Comparison of ENCODE assay signal across 25 mouse cellular contexts in genomic region chr2:157313718-157314117, GRCm38 (mm10). TPM values are rescaled to one million over a fixed set of nuclear protein-coding genes. Genes with fewer than 3 reads are reported as not detected.
A peak's percentile ranks its signal among the peaks of the same experiment; 100 is the strongest.
DNase-seq lines count a peak whose midpoint lies in the region; ATAC-seq and TF ChIP-seq lines count a peak whose summit lies in the region.
"Had no signal": no experiment of that assay in that cellular context is flagged by ENCODE, and none has a peak within 500 bp of the region (broad histone marks: within the 10 kb centered on the region; RNA-seq: fewer than 3 reads in every experiment).

No protein-coding gene starts in this region.

- TF ChIP-seq CTCF in hindbrain, postnatal 0 days (IDR thresholded peaks at IDR 0.05; ENCODE audit: low read depth) = no peak

- no peak for DNase-seq in forebrain, embryonic 10.5 days (ENCODE audit: extremely low spot score, low spot score)
- DNase-seq in forebrain, embryonic 11.5 days (ENCODE audit: low spot score) = no peak
- no peak for DNase-seq in midbrain, embryonic 10.5 days (ENCODE audit: low spot score)
- peak; percentile 49 for DNase-seq in hindbrain, postnatal 0 days (ENCODE audit: low spot score)
- DNase-seq in kidney, postnatal 10 days = no peak
- DNase-seq: cerebellum, adult 11 months; gastrocnemius, postnatal 10 days; heart, adult 18-20 months; heart, postnatal 4 days; spleen, adult 18-20 months had no signal

- ATAC-seq in forebrain, embryonic 11.5 days (replicated peaks; ENCODE audit: low FRiP score) = no peak
- ATAC-seq in midbrain, embryonic 12.5 days (ENCODE audit: low FRiP score, low read depth) = no peak
- ATAC-seq in hindbrain, postnatal 0 days = 0 out of 2 replicates have a peak, but pooled peaks have one; percentile 41
- no peak for ATAC-seq in megakaryocyte-erythroid progenitor cell, adult 5-6 weeks (replicated peaks; ENCODE audit: low FRiP score, low TSS enrichment, poor library complexity, severe bottlenecking)
- no peak for ATAC-seq in activated CD4-positive, CD25-positive, alpha-beta regulatory T cell, adult 4 months
- ATAC-seq: CD4-positive, CD25-positive, alpha-beta regulatory T cell, adult 4 months; lung, postnatal 0 days had no signal

- no peak overlapping the region for H3K4me3 ChIP-seq in forebrain, embryonic 10.5 days
- H3K4me3 ChIP-seq in forebrain, embryonic 11.5 days (ENCODE audit: low read depth, low read length) = no peak overlapping the region
- no peak overlapping the region for H3K4me3 ChIP-seq in midbrain, embryonic 12.5 days
- H3K4me3 ChIP-seq in midbrain, embryonic 10.5 days = no peak overlapping the region
- no peak overlapping the region for H3K4me3 ChIP-seq in hindbrain, postnatal 0 days (ENCODE audit: low read length)
- H3K4me3 ChIP-seq: limb, embryonic 13.5 days; liver, embryonic 15.5 days; myocyte had no signal

- H3K9me3 ChIP-seq in forebrain, embryonic 10.5 days = no peaks in the 10 kb centered on the region
- no peaks in the 10 kb centered on the region for H3K9me3 ChIP-seq in forebrain, embryonic 11.5 days (ENCODE audit: control insufficient read depth, low read length)
- no peaks in the 10 kb centered on the region for H3K9me3 ChIP-seq in midbrain, embryonic 12.5 days
- H3K9me3 ChIP-seq in midbrain, embryonic 10.5 days (replicated peaks) = no peaks in the 10 kb centered on the region
- no peaks in the 10 kb centered on the region for H3K9me3 ChIP-seq in hindbrain, postnatal 0 days (ENCODE audit: low read length)
- H3K9me3 ChIP-seq: G1E; limb, embryonic 13.5 days; liver, embryonic 15.5 days had no signal

- H3K9ac ChIP-seq in forebrain, embryonic 11.5 days (ENCODE audit: low read length) = no peak overlapping the region
- no peak overlapping the region for H3K9ac ChIP-seq in midbrain, embryonic 12.5 days (replicated peaks)
- no peak overlapping the region for H3K9ac ChIP-seq in hindbrain, postnatal 0 days (replicated peaks; ENCODE audit: low read length)
- H3K9ac ChIP-seq: limb, embryonic 13.5 days; liver, embryonic 15.5 days had no signal

- no peak overlapping the region for H3K4me2 ChIP-seq in forebrain, embryonic 11.5 days (ENCODE audit: low read depth, low read length, severe bottlenecking)
- H3K4me2 ChIP-seq in midbrain, embryonic 12.5 days (replicated peaks) = no peak overlapping the region
- no peak overlapping the region for H3K4me2 ChIP-seq in hindbrain, postnatal 0 days (ENCODE audit: low read depth, low read length)
- H3K4me2 ChIP-seq: limb, embryonic 13.5 days; liver, embryonic 15.5 days had no signal

- WGBS in forebrain, embryonic 10.5 days = 82% methylated on average over 3 of the region's 3 CpGs
- 71% methylated on average over 3 of the region's 3 CpGs for WGBS in forebrain, embryonic 11.5 days
- WGBS in midbrain, embryonic 12.5 days = 72% methylated on average over 3 of the region's 3 CpGs
- 88% methylated on average over 3 of the region's 3 CpGs for WGBS in midbrain, embryonic 10.5 days
- 54% methylated on average over 3 of the region's 3 CpGs for WGBS in hindbrain, postnatal 0 days

- H3K36me3 ChIP-seq in forebrain, embryonic 10.5 days (replicated peaks) = peaks cover 100% of the 10 kb centered on the region
- H3K36me3 ChIP-seq in forebrain, embryonic 11.5 days (ENCODE audit: control insufficient read depth, insufficient read depth, low read length) = peaks cover 30% of the 10 kb centered on the region
- H3K36me3 ChIP-seq in midbrain, embryonic 12.5 days = peaks cover 96% of the 10 kb centered on the region
- H3K36me3 ChIP-seq in midbrain, embryonic 10.5 days = peaks cover 100% of the 10 kb centered on the region
- peaks cover 40% of the 10 kb centered on the region for H3K36me3 ChIP-seq in hindbrain, postnatal 0 days (ENCODE audit: insufficient read depth, low read length)

- H3K27me3 ChIP-seq in forebrain, embryonic 10.5 days (ENCODE audit: poor library complexity, severe bottlenecking) = no peaks in the 10 kb centered on the region
- no peaks in the 10 kb centered on the region for H3K27me3 ChIP-seq in forebrain, embryonic 11.5 days (ENCODE audit: control insufficient read depth, insufficient read depth, low read length)
- no peaks in the 10 kb centered on the region for H3K27me3 ChIP-seq in midbrain, embryonic 12.5 days
- H3K27me3 ChIP-seq in midbrain, embryonic 10.5 days (ENCODE audit: low read depth, poor library complexity, severe bottlenecking) = no peaks in the 10 kb centered on the region
- H3K27me3 ChIP-seq in hindbrain, postnatal 0 days (ENCODE audit: insufficient read depth, low read length) = no peaks in the 10 kb centered on the region
- H3K27me3 ChIP-seq: limb, embryonic 13.5 days; liver, embryonic 15.5 days had no signal

- peak overlapping the region; percentile 52; the same call in 1 of the 2 replicates for H3K27ac ChIP-seq in forebrain, embryonic 10.5 days
- H3K27ac ChIP-seq in forebrain, embryonic 11.5 days (ENCODE audit: low read depth, low read length) = no peak overlapping the region; the same call in 1 of the 2 replicates
- peak overlapping the region; percentile 56 for H3K27ac ChIP-seq in midbrain, embryonic 12.5 days (replicated peaks)
- H3K27ac ChIP-seq in midbrain, embryonic 10.5 days (replicated peaks) = no peak overlapping the region
- H3K27ac ChIP-seq in hindbrain, postnatal 0 days = peak overlapping the region; percentile 68
- H3K27ac ChIP-seq: limb, embryonic 13.5 days; liver, embryonic 15.5 days had no signal

- peaks cover 24% of the 10 kb centered on the region for H3K4me1 ChIP-seq in forebrain, embryonic 10.5 days
- 0 out of 2 replicates have a peak, but pooled peaks cover 4% of the 10 kb centered on the region for H3K4me1 ChIP-seq in forebrain, embryonic 11.5 days (replicated peaks; ENCODE audit: control insufficient read depth, insufficient read depth, low read length)
- H3K4me1 ChIP-seq in midbrain, embryonic 12.5 days = peaks cover 17% of the 10 kb centered on the region
- 0 out of 2 replicates have a peak, but pooled peaks cover 5% of the 10 kb centered on the region for H3K4me1 ChIP-seq in midbrain, embryonic 10.5 days
- peaks cover 4% of the 10 kb centered on the region; the same call in 1 of the 2 replicates for H3K4me1 ChIP-seq in hindbrain, postnatal 0 days (ENCODE audit: insufficient read depth, low read length)
- H3K4me1 ChIP-seq: liver, embryonic 15.5 days had no signal

RNA-seq across cellular contexts. Expression of gene Ghrh, which starts 33.6 kb away (rescaled TPM):
- polyA plus RNA-seq in forebrain, embryonic 10.5 days (2016; fragmentation: Nextera tagmentation; extraction: Ambion mirVana) = 0.34 TPM in 1 of 2 replicates, not detected in the other
- 0.83 and 1.5 TPM in 2 replicates for polyA plus RNA-seq in forebrain, embryonic 11.5 days (2014; fragmentation: Nextera tagmentation; extraction: Ambion mirVana)
- 1.0 and 1.1 TPM in 2 replicates for polyA plus RNA-seq in midbrain, embryonic 12.5 days (2016; fragmentation: Nextera tagmentation; extraction: Ambion mirVana)
- 0.42 and 1.1 TPM in 2 replicates for polyA plus RNA-seq in midbrain, embryonic 10.5 days (2016; fragmentation: Nextera tagmentation; extraction: Ambion mirVana)
- total RNA-seq in hindbrain, postnatal 0 days (2014; rRNA removed) = not detected in 2 replicates
- 1.0 and 1.7 TPM in 2 replicates for polyA plus RNA-seq in hindbrain, postnatal 0 days (2015; fragmentation: Nextera tagmentation; extraction: Ambion mirVana)
- not detected in 2 replicates for total RNA-seq in megakaryocyte-erythroid progenitor cell, adult 5-6 weeks (2014; fragmentation: Nextera tagmentation)
- total RNA-seq in megakaryocyte-erythroid progenitor cell, adult 5-6 weeks (2017) = not detected in 2 replicates
- not detected for polyA plus RNA-seq in activated CD4-positive, CD25-positive, alpha-beta regulatory T cell, adult 4 months (2017; shearing (Covaris generic))
- total RNA-seq: adrenal gland, adult 18-20 months; gastrocnemius, postnatal 10 days; heart, adult 18-20 months; heart, postnatal 4 days; layer of hippocampus, adult 8-10 months; megakaryocyte progenitor cell, adult 5-6 weeks had no signal
- polyA plus RNA-seq: CD4-positive, CD25-positive, alpha-beta regulatory T cell, adult 4 months; G1E; heart, embryonic 14.5 days; kidney, embryonic 14.5 days; limb, embryonic 13.5 days; myocyte; stomach, embryonic 14.5 days had no signal

RNA-seq across cellular contexts. Expression of gene Mroh8, which starts 34.4 kb away (rescaled TPM):
- 0.81 and 0.87 TPM in 2 replicates for polyA plus RNA-seq in forebrain, embryonic 10.5 days (2016; fragmentation: Nextera tagmentation; extraction: Ambion mirVana)
- 0.48 and 1.1 TPM in 2 replicates for polyA plus RNA-seq in forebrain, embryonic 11.5 days (2014; fragmentation: Nextera tagmentation; extraction: Ambion mirVana)
- 0.42 and 0.72 TPM in 2 replicates for polyA plus RNA-seq in midbrain, embryonic 12.5 days (2016; fragmentation: Nextera tagmentation; extraction: Ambion mirVana)
- polyA plus RNA-seq in midbrain, embryonic 10.5 days (2016; fragmentation: Nextera tagmentation; extraction: Ambion mirVana) = 0.73 and 0.86 TPM in 2 replicates
- total RNA-seq in hindbrain, postnatal 0 days (2014; rRNA removed) = 0.25 TPM in 1 of 2 replicates, not detected in the other
- 0.42 and 0.70 TPM in 2 replicates for polyA plus RNA-seq in hindbrain, postnatal 0 days (2015; fragmentation: Nextera tagmentation; extraction: Ambion mirVana)
- total RNA-seq in megakaryocyte-erythroid progenitor cell, adult 5-6 weeks (2014; fragmentation: Nextera tagmentation) = not detected in 2 replicates
- 0.34 TPM in 1 of 2 replicates, not detected in the other for total RNA-seq in megakaryocyte-erythroid progenitor cell, adult 5-6 weeks (2017)
- not detected for polyA plus RNA-seq in activated CD4-positive, CD25-positive, alpha-beta regulatory T cell, adult 4 months (2017; shearing (Covaris generic))
- polyA plus RNA-seq: CD4-positive, CD25-positive, alpha-beta regulatory T cell, adult 4 months had no signal

RNA-seq across cellular contexts. Expression of gene Rpn2, which starts 34.9 kb away (rescaled TPM):
- 293 and 298 TPM in 2 replicates for polyA plus RNA-seq in forebrain, embryonic 10.5 days (2016; fragmentation: Nextera tagmentation; extraction: Ambion mirVana)
- polyA plus RNA-seq in forebrain, embryonic 11.5 days (2014; fragmentation: Nextera tagmentation; extraction: Ambion mirVana) = 272 and 277 TPM in 2 replicates
- 222 and 226 TPM in 2 replicates for polyA plus RNA-seq in midbrain, embryonic 12.5 days (2016; fragmentation: Nextera tagmentation; extraction: Ambion mirVana)
- 279 and 285 TPM in 2 replicates for polyA plus RNA-seq in midbrain, embryonic 10.5 days (2016; fragmentation: Nextera tagmentation; extraction: Ambion mirVana)
- total RNA-seq in hindbrain, postnatal 0 days (2014; rRNA removed) = 240 and 253 TPM in 2 replicates
- 201 and 204 TPM in 2 replicates for polyA plus RNA-seq in hindbrain, postnatal 0 days (2015; fragmentation: Nextera tagmentation; extraction: Ambion mirVana)
- 179 and 198 TPM in 2 replicates for total RNA-seq in megakaryocyte-erythroid progenitor cell, adult 5-6 weeks (2014; fragmentation: Nextera tagmentation)
- 158 and 221 TPM in 2 replicates for total RNA-seq in megakaryocyte-erythroid progenitor cell, adult 5-6 weeks (2017)
- polyA plus RNA-seq in activated CD4-positive, CD25-positive, alpha-beta regulatory T cell, adult 4 months (2017; shearing (Covaris generic)) = 100 to 1,000 TPM; 181 to 225 TPM

RNA-seq across cellular contexts. Expression of gene Manbal, which starts 53.7 kb away (rescaled TPM):
- polyA plus RNA-seq in forebrain, embryonic 10.5 days (2016; fragmentation: Nextera tagmentation; extraction: Ambion mirVana) = 64.4 and 68.1 TPM in 2 replicates
- polyA plus RNA-seq in forebrain, embryonic 11.5 days (2014; fragmentation: Nextera tagmentation; extraction: Ambion mirVana) = 31.0 and 34.8 TPM in 2 replicates
- 66.5 and 75.6 TPM in 2 replicates for polyA plus RNA-seq in midbrain, embryonic 12.5 days (2016; fragmentation: Nextera tagmentation; extraction: Ambion mirVana)
- 68.8 and 75.6 TPM in 2 replicates for polyA plus RNA-seq in midbrain, embryonic 10.5 days (2016; fragmentation: Nextera tagmentation; extraction: Ambion mirVana)
- 69.6 and 74.4 TPM in 2 replicates for total RNA-seq in hindbrain, postnatal 0 days (2014; rRNA removed)
- 133 and 135 TPM in 2 replicates for polyA plus RNA-seq in hindbrain, postnatal 0 days (2015; fragmentation: Nextera tagmentation; extraction: Ambion mirVana)
- 27.2 and 33.9 TPM in 2 replicates for total RNA-seq in megakaryocyte-erythroid progenitor cell, adult 5-6 weeks (2014; fragmentation: Nextera tagmentation)
- 8.6 and 17.3 TPM in 2 replicates for total RNA-seq in megakaryocyte-erythroid progenitor cell, adult 5-6 weeks (2017)
- 10 to 100 TPM; 30.7 to 54.6 TPM for polyA plus RNA-seq in activated CD4-positive, CD25-positive, alpha-beta regulatory T cell, adult 4 months (2017; shearing (Covaris generic))

Comparison
In these comparisons a context has a peak if more than half of its experiments do, and no peak if none do; other contexts are left out.
1. H3K27ac ChIP-seq: peak in forebrain, embryonic 10.5 days (single experiment), midbrain, embryonic 12.5 days (single experiment) and hindbrain, postnatal 0 days (single experiment); none in forebrain, embryonic 11.5 days (single experiment) and midbrain, embryonic 10.5 days (single experiment).